Mouse (Mus musculus): ENCODE data around the gene Hs6st2.

DNA sequence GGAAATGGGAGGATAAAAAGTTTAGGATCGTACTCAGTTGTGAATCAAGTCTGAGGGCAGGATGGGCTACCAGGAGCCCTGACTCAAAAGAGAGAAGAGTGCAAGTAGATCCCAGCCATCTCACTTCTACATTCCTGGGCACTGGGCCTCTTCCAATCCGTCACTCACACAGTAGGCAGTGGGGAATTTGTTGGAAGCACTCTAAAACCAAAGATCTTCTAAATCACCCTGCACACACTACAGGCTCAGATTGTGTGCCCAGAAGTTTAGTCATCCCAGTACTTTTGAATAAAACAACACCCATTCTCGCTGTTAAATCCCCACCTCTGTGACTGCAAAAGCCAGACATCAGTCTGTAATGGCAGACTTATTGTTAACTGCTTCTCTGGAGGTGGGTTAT, 249.9 kb downstream of the Hs6st2 start:
- TF ChIP-seq POLR2A (IDR thresholded peaks at IDR 0.05; ENCODE audit: insufficient read depth, low read length) (no peak), CTCF (IDR thresholded peaks at IDR 0.05; ENCODE audit: low read depth, low read length) (no peak)

All from ES-Bruce4 (cell line).